Mouse (Mus musculus) C2C12 (cell line): ENCODE measurements around the gene Olfr92.

ENCODE experiments used
- CTCF ChIP-seq: IDR thresholded peaks from one replicate; pipeline ENCODE4 v1.5.1; 2011; ENCODE audit not compliant: control insufficient read depth, insufficient read depth, insufficient read length
- MAX ChIP-seq: IDR thresholded peaks from one replicate; pipeline ENCODE4 v1.6.1; 2011; ENCODE audit warnings: mild to moderate bottlenecking, control low read depth
- MYOD1 ChIP-seq: IDR thresholded peaks from one replicate; pipeline ENCODE4 v1.6.1; 2011; ENCODE audit warnings: low read depth; ENCODE audit not compliant: control insufficient read depth, insufficient read length
- MYOG ChIP-seq: IDR thresholded peaks from one replicate; pipeline ENCODE4 v1.6.1; 2011; ENCODE audit not compliant: control insufficient read depth, insufficient read length; ENCODE audit errors: extremely low read depth

GRCm38 (mm10) chr17:37088399-37088798, 31.5 kb downstream of the Olfr92 start, which contains the start of gene Olfr90:
- TF ChIP-seq CTCF: no peak
- no peak for TF ChIP-seq MAX
- TF ChIP-seq MYOG: no peak
- no peak for TF ChIP-seq MYOD1
